ENCODE assay signal across 14 mouse cellular contexts in genomic region chr11:74845784-74846183, GRCm38 (mm10). TPM values are rescaled to one million over a fixed set of nuclear protein-coding genes. Genes with fewer than 3 reads are reported as not detected.
DNase-seq lines count a peak whose midpoint lies in the region; ATAC-seq and TF ChIP-seq lines count a peak whose summit lies in the region.
"Had no signal": no experiment of that assay in that cellular context is flagged by ENCODE, and none has a peak within 500 bp of the region (broad histone marks: within the 10 kb centered on the region; RNA-seq: fewer than 3 reads in every experiment).

No protein-coding gene starts in this region.

- TF ChIP-seq POLR2A in bone marrow macrophage, adult 2 months (IDR thresholded peaks at IDR 0.05; ENCODE audit: borderline replicate concordance, low read depth, low read length): no peak

- H3K9me3 ChIP-seq in liver, postnatal 0 days (ENCODE audit: low read length): peaks cover 3% of the 10 kb centered on the region; the same call in 1 of the 2 replicates
- peaks cover 5% of the 10 kb centered on the region; the same call in 1 of the 2 replicates for H3K9me3 ChIP-seq in liver, embryonic 12.5 days (replicated peaks)
- H3K9me3 ChIP-seq: heart, embryonic 10.5 days had no signal

- H3K27ac ChIP-seq in gastrocnemius, adult 2 months: no peak overlapping the region
- H3K27ac ChIP-seq in liver, postnatal 0 days (ENCODE audit: low read depth): no peak overlapping the region
- no peak overlapping the region for H3K27ac ChIP-seq in liver, embryonic 12.5 days
- no peak overlapping the region for H3K27ac ChIP-seq in bone marrow macrophage, adult 2 months (ENCODE audit: insufficient read depth, low read depth, low read length)
- H3K27ac ChIP-seq: heart, embryonic 10.5 days; hindbrain, embryonic 12.5 days; kidney, embryonic 15.5 days; neural tube, embryonic 12.5 days had no signal

- no peak overlapping the region for H3K9ac ChIP-seq in liver, postnatal 0 days (replicated peaks)
- H3K9ac ChIP-seq in liver, embryonic 12.5 days: no peak overlapping the region
- H3K9ac ChIP-seq: hindbrain, embryonic 12.5 days; kidney, embryonic 15.5 days; neural tube, embryonic 12.5 days had no signal

- no peak for TF ChIP-seq EP300 in liver, postnatal 0 days (IDR thresholded peaks at IDR 0.05; ENCODE audit: low read depth)

- H3K4me3 ChIP-seq in gastrocnemius, adult 2 months: no peak overlapping the region
- H3K4me3 ChIP-seq in liver, postnatal 0 days (ENCODE audit: low read depth, low read length): no peak overlapping the region
- no peak overlapping the region for H3K4me3 ChIP-seq in liver, embryonic 12.5 days
- H3K4me3 ChIP-seq in bone marrow macrophage, adult 2 months (ENCODE audit: insufficient read depth, low read length): no peak overlapping the region
- H3K4me3 ChIP-seq: heart, embryonic 10.5 days; hindbrain, embryonic 12.5 days; kidney, embryonic 15.5 days; neural tube, embryonic 12.5 days had no signal

- 68% methylated on average over 3 of the region's 3 CpGs for WGBS in liver, postnatal 0 days (ENCODE audit: insufficient replicate concordance)
- WGBS in liver, embryonic 12.5 days (ENCODE audit: insufficient replicate concordance): 62% methylated on average over 3 of the region's 3 CpGs

- TF ChIP-seq CTCF in gastrocnemius, adult 2 months (IDR thresholded peaks at IDR 0.05): peak; percentile 52
- TF ChIP-seq CTCF in liver, postnatal 0 days (IDR thresholded peaks at IDR 0.05; ENCODE audit: low read depth): peak; percentile 67
- peak; percentile 42 for TF ChIP-seq CTCF in bone marrow macrophage, adult 2 months (IDR thresholded peaks at IDR 0.05; ENCODE audit: low read depth, low read length)

- intact Hi-C loops in gastrocnemius, adult 2 months (cut with DNase I): loop anchor here (5.0 to 10.0 kb wide), 3 partner anchors 33 to 208 kb away; partner anchors contain the start of gene Pafah1b1
- intact Hi-C loops in gastrocnemius, postnatal 36 days (cut with DNase I): loop anchor here (2.0 kb wide), 1 partner anchor 23 kb away; no protein-coding TSS in a partner anchor

- H3K4me2 ChIP-seq in liver, postnatal 0 days (ENCODE audit: low read depth, low read length): no peak overlapping the region
- no peak overlapping the region for H3K4me2 ChIP-seq in liver, embryonic 12.5 days
- H3K4me2 ChIP-seq: hindbrain, embryonic 12.5 days; kidney, embryonic 15.5 days; neural tube, embryonic 12.5 days had no signal

- no peak for ATAC-seq in liver, postnatal 0 days
- ATAC-seq in liver, embryonic 12.5 days: no peak

- peaks cover 8% of the 10 kb centered on the region for H3K4me1 ChIP-seq in liver, postnatal 0 days (ENCODE audit: insufficient read depth)
- H3K4me1 ChIP-seq in liver, embryonic 12.5 days: peaks cover 28% of the 10 kb centered on the region
- no peaks in the 10 kb centered on the region for H3K4me1 ChIP-seq in bone marrow macrophage, adult 2 months (ENCODE audit: control insufficient read depth, insufficient read depth, low read length)

- H3K36me3 ChIP-seq in liver, postnatal 0 days (replicated peaks; ENCODE audit: insufficient read depth, low read length): peaks cover 15% of the 10 kb centered on the region
- H3K36me3 ChIP-seq in liver, embryonic 12.5 days: peaks cover 49% of the 10 kb centered on the region

- DNase-seq in gastrocnemius, adult 2 months: no peak
- DNase-seq in gastrocnemius, adult 18-20 months (ENCODE audit: low spot score): no peak
- DNase-seq in liver, postnatal 0 days: no peak
- peak; percentile 39 for DNase-seq in CD4-positive helper T cell, adult 2 months (ENCODE audit: low read depth, low spot score)
- DNase-seq in adrenal gland, postnatal 14 days: no peak
- DNase-seq in gastrocnemius, postnatal 36 days: no peak
- DNase-seq: cerebellum, adult 11 months; right cerebral cortex, adult 18-20 months had no signal

- H3K27me3 ChIP-seq in liver, postnatal 0 days (ENCODE audit: insufficient read depth, low read length): no peaks in the 10 kb centered on the region
- no peaks in the 10 kb centered on the region for H3K27me3 ChIP-seq in liver, embryonic 12.5 days (replicated peaks)
- H3K27me3 ChIP-seq: hindbrain, embryonic 12.5 days; kidney, embryonic 15.5 days; neural tube, embryonic 12.5 days had no signal

RNA-seq across cellular contexts. Expression of gene Mnt, which starts 15.1 kb away (rescaled TPM):
- total RNA-seq in gastrocnemius, adult 2 months (2021): 10 to 100 TPM in 1 of 2 experiments, 1 to 10 TPM in 1; 6.1 to 11.6 TPM
- 1 to 10 TPM; 4.8 to 7.0 TPM for total RNA-seq in gastrocnemius, adult 18-20 months (2021)
- 1.3 and 1.4 TPM in 2 replicates for polyA plus RNA-seq in liver, postnatal 0 days (2015; fragmentation: Nextera tagmentation; extraction: Ambion mirVana)
- 1.9 and 2.0 TPM in 2 replicates for polyA plus RNA-seq in liver, embryonic 12.5 days (2016; fragmentation: Nextera tagmentation; extraction: Ambion mirVana)
- 26.2 and 29.9 TPM in 2 replicates for polyA plus RNA-seq in bone marrow macrophage, adult 2 months (2012; ENCODE audit: insufficient read depth, insufficient read length, missing spikeins)
- total RNA-seq in adrenal gland, postnatal 14 days (2021): 22.8 and 29.9 TPM in 2 replicates
- 1 to 10 TPM; 6.4 to 7.1 TPM for total RNA-seq in gastrocnemius, postnatal 36 days (2021)

RNA-seq across cellular contexts. Expression of gene Sgsm2, which starts 51.1 kb away (rescaled TPM):
- 1 to 10 TPM; 2.1 TPM for total RNA-seq in gastrocnemius, adult 2 months (2021)
- total RNA-seq in gastrocnemius, adult 18-20 months (2021): 1 to 10 TPM; 1.6 to 2.4 TPM
- polyA plus RNA-seq in liver, postnatal 0 days (2015; fragmentation: Nextera tagmentation; extraction: Ambion mirVana): 0.79 and 0.87 TPM in 2 replicates
- 2.6 and 2.9 TPM in 2 replicates for polyA plus RNA-seq in liver, embryonic 12.5 days (2016; fragmentation: Nextera tagmentation; extraction: Ambion mirVana)
- 2.3 and 3.7 TPM in 2 replicates for polyA plus RNA-seq in bone marrow macrophage, adult 2 months (2012; ENCODE audit: insufficient read depth, insufficient read length, missing spikeins)
- 21.3 and 22.4 TPM in 2 replicates for total RNA-seq in adrenal gland, postnatal 14 days (2021)
- total RNA-seq in gastrocnemius, postnatal 36 days (2021): 1 to 10 TPM; 1.4 to 1.9 TPM

RNA-seq across cellular contexts. Expression of gene Tsr1, which starts 52.1 kb away (rescaled TPM):
- total RNA-seq in gastrocnemius, adult 2 months (2021): 10 to 100 TPM; 24.7 to 28.9 TPM
- total RNA-seq in gastrocnemius, adult 18-20 months (2021): 10 to 100 TPM; 22.8 to 26.7 TPM
- 13.4 and 14.7 TPM in 2 replicates for polyA plus RNA-seq in liver, postnatal 0 days (2015; fragmentation: Nextera tagmentation; extraction: Ambion mirVana)
- 45.5 and 47.1 TPM in 2 replicates for polyA plus RNA-seq in liver, embryonic 12.5 days (2016; fragmentation: Nextera tagmentation; extraction: Ambion mirVana)
- 6.6 and 7.9 TPM in 2 replicates for polyA plus RNA-seq in bone marrow macrophage, adult 2 months (2012; ENCODE audit: insufficient read depth, insufficient read length, missing spikeins)
- total RNA-seq in adrenal gland, postnatal 14 days (2021): 42.1 and 44.6 TPM in 2 replicates
- total RNA-seq in gastrocnemius, postnatal 36 days (2021): 10 to 100 TPM; 16.8 to 25.2 TPM
